Mouse (Mus musculus) midbrain, embryonic 16.5 days (tissue): Measurements from ENCODE around the gene Ttc7b. TPM values are rescaled to one million over a fixed set of nuclear protein-coding genes. Genes with fewer than 3 reads are reported as not detected.

Experiments used
- ATAC-seq: fragments of 200-750 bp; cut with Nextera tagmentation; 2 replicates; pipeline ENCODE4 v1.8.0; 2017; ENCODE audit warnings: moderate TSS enrichment
- H3K27ac ChIP-seq: fragments of 300-500 bp; sonication (generic); 2 replicates; pipeline ENCODE4 v1.5.1; 2014; ENCODE audit warnings: mild to moderate bottlenecking, low read length, mixed read lengths
- H3K27me3 ChIP-seq: fragments of 300-500 bp; sonication (generic); 2 replicates; pipeline ENCODE4 v1.6.1; 2014; ENCODE audit warnings: low read depth, low read length, mixed read lengths; ENCODE audit not compliant: control insufficient read depth, insufficient read depth
- H3K36me3 ChIP-seq: fragments of 300-500 bp; sonication (generic); 2 replicates; pipeline ENCODE4 v1.6.1; 2014; ENCODE audit warnings: mild to moderate bottlenecking, low read length, moderate library complexity, mixed read lengths; ENCODE audit not compliant: control insufficient read depth, insufficient read depth
- H3K4me1 ChIP-seq: fragments of 300-500 bp; sonication (generic); 2 replicates; pipeline ENCODE4 v1.6.1; 2014; ENCODE audit warnings: mild to moderate bottlenecking, low read length, mixed read lengths; ENCODE audit not compliant: control insufficient read depth, insufficient read depth
- H3K4me2 ChIP-seq: fragments of 300-500 bp; sonication (generic); 2 replicates; pipeline ENCODE4 v1.6.1; 2014; ENCODE audit warnings: mild to moderate bottlenecking, low read length, mixed read lengths
- H3K4me3 ChIP-seq: fragments of 300-500 bp; sonication (generic); 2 replicates; pipeline ENCODE4 v1.5.1; 2014; ENCODE audit warnings: low read depth, mild to moderate bottlenecking, low read length, moderate library complexity, mixed read lengths
- H3K9ac ChIP-seq: fragments of 300-500 bp; sonication (generic); 2 replicates; pipeline ENCODE4 v1.6.1; 2014; ENCODE audit warnings: low read depth, low read length, mixed read lengths
- H3K9me3 ChIP-seq: fragments of 300-500 bp; sonication (generic); replicated peaks from 2 replicates; pipeline ENCODE4 v1.6.1; 2014; ENCODE audit warnings: mild to moderate bottlenecking, low read length, mixed read lengths; ENCODE audit not compliant: control insufficient read depth, poor library complexity, severe bottlenecking
- WGBS: fragments of 180-500 bp; shearing (Covaris S2); extraction: QIAGEN DNeasy Blood & Tissue Kit; methylation state at CpG from one replicate; pipeline ENCODE4 v1.1.7; 2014; 5-methylcytosine and 5-hydroxymethylcytosine counted together
- polyA plus RNA-seq: library from polyadenylated mRNA; unstranded; fragments of >200 nt; fragmentation: Nextera tagmentation; extraction: Ambion mirVana; gene quantifications from 2 replicates; pipeline ENCODE4 v1.2.1, GENCODE M21; 2015

Gene Ttc7b
- polyA plus RNA-seq, 1 experiment from 2014 or later: 7.2 TPM

DNA sequence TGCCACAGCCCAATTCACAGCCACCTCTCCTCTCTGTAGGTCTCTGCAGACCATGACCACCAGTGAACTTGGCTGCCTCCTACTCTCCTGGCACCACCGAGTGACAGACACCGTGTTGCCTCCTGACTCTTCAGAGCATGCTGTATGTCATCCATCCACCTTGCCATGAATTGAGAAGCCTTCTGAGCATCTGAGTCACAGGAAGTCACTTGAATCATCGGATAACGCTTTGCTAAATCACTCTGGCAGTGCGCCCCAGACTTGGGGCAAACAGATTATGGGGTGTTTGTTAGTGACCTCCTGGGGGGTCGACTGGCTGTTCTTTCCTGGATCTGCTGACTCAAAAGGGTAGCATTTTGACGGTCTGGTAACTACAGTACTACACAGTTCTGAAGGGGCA lies 166.7 kb downstream of the Ttc7b start:
- no peaks in the 10 kb centered on the region for H3K4me1 ChIP-seq
- 75% methylated on average over 7 of the region's 7 CpGs for WGBS

DNA sequence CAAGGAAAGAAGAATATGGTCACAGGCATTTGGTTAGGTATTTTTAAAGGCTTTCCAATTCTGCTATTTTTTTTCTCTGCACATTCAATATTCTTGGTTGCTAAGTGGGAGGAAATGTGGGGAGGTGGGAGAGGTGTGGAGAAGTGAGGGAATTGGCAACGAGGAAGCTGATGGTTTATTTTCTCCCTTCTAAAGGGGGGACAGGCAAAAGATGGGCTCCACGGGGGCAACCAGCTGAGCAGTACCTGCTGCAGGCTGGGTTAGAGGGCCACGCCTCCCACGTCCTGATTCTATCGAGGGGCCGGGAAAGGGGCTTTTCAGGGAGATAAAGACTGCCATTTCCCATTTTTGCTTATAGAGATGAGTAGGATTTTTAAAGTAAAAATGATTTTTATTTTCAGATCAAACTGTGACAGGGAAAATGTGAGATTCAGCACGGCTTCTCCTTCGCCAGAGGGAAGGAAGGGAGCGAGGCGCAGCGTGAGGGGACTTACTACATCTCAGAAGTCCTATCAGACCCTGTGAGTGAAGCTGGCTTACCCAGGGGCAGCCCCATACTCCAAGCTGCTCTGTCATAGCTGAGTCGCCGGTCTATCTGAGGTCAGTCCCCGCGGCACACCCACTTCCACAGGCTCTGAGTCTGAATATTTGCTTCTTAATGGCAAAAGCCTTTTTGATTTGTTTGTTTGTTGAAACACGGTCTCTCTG lies 167.4 kb downstream of the Ttc7b start:
- no peak overlapping the region for H3K9ac ChIP-seq
- no peak overlapping the region for H3K4me2 ChIP-seq
- no peaks in the 10 kb centered on the region for H3K27me3 ChIP-seq
- 85% methylated on average over 16 of the region's 16 CpGs for WGBS
- no peaks in the 10 kb centered on the region for H3K9me3 ChIP-seq
- no peak for ATAC-seq
- no peak overlapping the region for H3K4me3 ChIP-seq
- H3K27ac ChIP-seq: no peak overlapping the region
- H3K4me1 ChIP-seq: no peaks in the 10 kb centered on the region
- H3K36me3 ChIP-seq: peaks cover 16% of the 10 kb centered on the region

More for the DNA sequence above, 166.7 kb downstream of the Ttc7b start:
- H3K9ac ChIP-seq: no peak overlapping the region
- peaks cover 16% of the 10 kb centered on the region for H3K36me3 ChIP-seq
- H3K27ac ChIP-seq: no peak overlapping the region
- H3K4me2 ChIP-seq: no peak overlapping the region
- no peaks in the 10 kb centered on the region for H3K27me3 ChIP-seq
- no peak for ATAC-seq
- no peak overlapping the region for H3K4me3 ChIP-seq
- H3K9me3 ChIP-seq: no peaks in the 10 kb centered on the region

DNA sequence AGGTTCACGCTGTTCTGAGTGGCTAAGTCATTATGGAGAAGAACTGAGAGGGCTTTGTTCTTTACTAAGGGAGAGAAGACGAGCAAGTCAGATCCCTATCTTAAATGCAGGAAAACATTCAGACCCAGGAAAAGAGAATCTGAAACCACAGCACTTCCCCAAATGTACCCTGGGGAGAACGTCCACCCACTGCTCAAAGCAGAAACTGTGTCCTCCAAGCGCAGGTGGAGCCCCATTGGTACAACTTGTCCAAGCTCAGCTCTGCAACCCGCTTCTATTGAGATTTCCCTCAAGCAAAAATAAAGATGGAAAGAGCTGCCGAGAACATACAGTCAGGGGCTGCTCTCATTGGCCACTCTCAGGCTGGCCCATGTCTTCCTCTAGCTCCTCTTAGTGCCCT lies 168.5 kb downstream of the Ttc7b start:
- Histone ChIP-seq H3K4me2 (no peak overlapping the region), H3K4me1 (no peaks in the 10 kb centered on the region), H3K9me3 (no peaks in the 10 kb centered on the region), H3K27me3 (no peaks in the 10 kb centered on the region), H3K9ac (no peak overlapping the region), H3K36me3 (peaks cover 8% of the 10 kb centered on the region), H3K27ac (no peak overlapping the region), H3K4me3 (no peak overlapping the region)
- no peak for ATAC-seq
- 86% methylated on average over 6 of the region's 6 CpGs for WGBS

DNA sequence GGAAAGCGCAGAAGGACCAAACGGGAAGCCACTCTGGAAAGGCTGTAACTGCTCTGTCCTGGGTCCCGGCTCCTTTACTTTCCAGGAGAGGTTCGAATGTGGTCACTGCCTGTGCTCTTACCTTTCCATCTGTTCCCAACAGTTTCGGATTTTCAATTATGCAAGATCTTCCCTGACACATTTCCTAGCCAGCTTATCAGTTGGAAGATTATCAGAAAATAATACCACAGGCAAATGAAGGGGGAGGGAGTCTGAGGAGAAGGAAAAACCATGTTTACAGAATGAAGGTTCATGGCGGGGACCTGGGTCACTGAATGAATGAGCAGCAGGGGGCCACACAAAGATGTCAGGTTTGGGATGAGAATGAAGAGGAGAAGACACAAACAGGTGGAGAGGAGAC lies 177.1 kb downstream of the Ttc7b start:
- Histone ChIP-seq H3K4me3 (no peak overlapping the region), H3K9me3 (no peaks in the 10 kb centered on the region), H3K27me3 (no peaks in the 10 kb centered on the region), H3K4me2 (no peak overlapping the region), H3K4me1 (no peaks in the 10 kb centered on the region), H3K36me3 (peaks cover 3% of the 10 kb centered on the region; the same call in 1 of the 2 replicates), H3K9ac (no peak overlapping the region), H3K27ac (no peak overlapping the region)
- no peak for ATAC-seq
- WGBS: 73% methylated on average over 6 of the region's 6 CpGs

DNA sequence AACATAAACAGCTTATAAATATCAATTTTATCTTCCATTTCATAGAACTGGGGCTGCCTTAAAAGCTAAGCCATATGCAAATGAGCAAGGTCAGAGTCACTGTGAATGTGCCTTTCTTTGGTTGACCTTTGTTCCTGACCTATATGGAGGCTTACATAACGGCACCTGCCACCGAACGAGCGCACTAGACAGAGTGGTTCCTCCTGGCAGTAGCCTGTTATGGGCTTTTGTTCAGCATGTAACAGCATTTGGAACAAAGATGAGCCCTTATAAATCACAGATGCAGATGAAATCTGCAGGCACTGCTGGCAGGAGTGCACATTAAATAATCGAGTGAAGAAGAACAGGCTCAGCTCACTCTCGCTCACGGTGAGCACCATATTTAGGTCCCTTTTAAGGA lies 179.0 kb downstream of the Ttc7b start:
- Histone ChIP-seq H3K9me3 (no peaks in the 10 kb centered on the region), H3K36me3 (peaks cover 3% of the 10 kb centered on the region; the same call in 1 of the 2 replicates), H3K9ac (no peak overlapping the region), H3K4me3 (no peak overlapping the region), H3K4me2 (no peak overlapping the region), H3K27me3 (no peaks in the 10 kb centered on the region), H3K4me1 (peaks cover 5% of the 10 kb centered on the region), H3K27ac (no peak overlapping the region)
- WGBS: 44% methylated on average over 7 of the region's 7 CpGs
- ATAC-seq: no peak

DNA sequence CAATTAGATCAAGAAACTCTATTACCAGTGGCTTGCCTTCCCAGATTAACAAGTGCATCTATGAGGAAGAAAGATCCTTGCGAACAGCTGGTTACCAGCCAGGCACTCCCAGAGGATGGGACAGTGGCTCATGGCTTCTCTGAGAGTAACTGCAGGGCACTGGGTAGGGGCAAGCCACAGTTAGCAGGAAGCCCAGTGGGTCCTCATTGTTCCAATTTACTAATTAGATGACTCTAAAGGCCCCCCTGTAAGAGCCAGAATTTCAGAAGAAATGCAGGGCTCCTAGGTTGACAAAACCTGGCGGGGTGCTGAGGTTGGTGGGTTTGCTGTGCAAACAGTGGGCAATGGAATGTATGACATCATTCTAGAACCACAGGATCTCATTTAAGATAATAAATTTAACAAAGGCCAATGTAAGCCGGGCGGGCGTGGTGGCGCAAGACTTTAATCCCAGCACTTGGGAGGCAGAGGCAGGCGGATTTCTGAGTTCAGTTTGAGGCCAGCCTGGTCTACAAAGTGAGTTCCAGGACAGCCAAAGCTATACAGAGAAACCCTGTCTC lies 179.6 kb downstream of the Ttc7b start:
- H3K9ac ChIP-seq: no peak overlapping the region
- H3K27me3 ChIP-seq: no peaks in the 10 kb centered on the region
- H3K9me3 ChIP-seq: no peaks in the 10 kb centered on the region
- 83% methylated on average over 7 of the region's 7 CpGs for WGBS
- H3K27ac ChIP-seq: no peak overlapping the region
- H3K4me2 ChIP-seq: no peak overlapping the region
- H3K36me3 ChIP-seq: peaks cover 3% of the 10 kb centered on the region; the same call in 1 of the 2 replicates
- peaks cover 5% of the 10 kb centered on the region for H3K4me1 ChIP-seq
- ATAC-seq: no peak
- H3K4me3 ChIP-seq: no peak overlapping the region

DNA sequence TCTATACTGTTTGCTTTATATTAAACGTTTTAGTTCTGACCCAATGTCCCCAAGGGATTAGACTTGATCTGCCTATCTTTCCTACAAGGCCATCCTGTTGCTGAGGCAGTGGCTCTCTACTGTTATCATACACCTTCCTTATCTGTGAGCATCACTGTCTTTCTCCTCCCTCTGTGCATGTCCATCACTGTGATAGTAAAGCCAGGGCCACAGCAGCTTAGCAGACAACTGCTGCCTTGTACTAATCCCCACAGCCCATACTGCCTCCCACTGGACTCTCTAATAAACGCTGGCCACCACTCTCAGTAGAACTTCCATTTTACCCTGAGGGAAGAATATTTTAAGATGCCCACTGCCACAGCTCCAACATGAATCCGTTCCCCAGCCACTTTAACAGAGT lies 182.6 kb downstream of the Ttc7b start:
- Histone ChIP-seq H3K4me3 (no peak overlapping the region), H3K9ac (no peak overlapping the region), H3K4me2 (no peak overlapping the region), H3K4me1 (peaks cover 5% of the 10 kb centered on the region), H3K36me3 (no peaks in the 10 kb centered on the region), H3K27ac (peak overlapping the region; percentile 14; the same call in 1 of the 2 replicates), H3K9me3 (no peaks in the 10 kb centered on the region), H3K27me3 (no peaks in the 10 kb centered on the region)
- 37% methylated on average over 3 of the region's 3 CpGs for WGBS
- peak; percentile 87 for ATAC-seq

DNA sequence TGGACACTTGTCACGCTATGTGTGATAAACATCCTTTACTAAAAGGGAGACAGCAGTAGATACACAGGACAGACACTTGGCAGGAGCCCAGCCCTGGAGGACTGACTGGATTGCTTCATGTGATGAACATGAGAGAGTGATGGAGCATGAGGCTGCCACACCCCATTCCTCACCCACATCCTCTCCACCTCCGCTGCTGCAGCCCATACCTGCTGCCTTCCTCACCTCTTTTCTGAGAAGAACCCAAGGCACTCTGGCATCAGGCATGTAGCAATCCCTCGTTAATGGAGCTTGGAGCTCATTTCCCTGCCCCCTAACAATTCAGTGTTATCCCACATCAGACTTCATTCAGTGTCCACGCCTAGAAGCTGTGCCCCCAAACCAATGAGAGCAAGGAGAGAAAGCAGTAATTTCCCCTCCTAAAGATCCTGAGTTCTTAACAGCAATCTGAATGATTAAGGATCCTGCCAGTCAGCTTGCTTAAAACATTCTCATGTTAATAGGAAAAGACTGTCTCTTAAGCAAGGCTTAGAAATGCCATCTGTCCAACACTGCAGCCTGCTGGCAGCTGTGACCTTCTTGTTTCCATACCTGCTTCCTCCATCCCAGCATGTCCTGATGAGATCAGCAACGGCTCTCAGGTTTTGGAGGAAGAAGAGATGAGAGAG lies 183.1 kb downstream of the Ttc7b start:
- no peak overlapping the region for H3K4me3 ChIP-seq
- no peak overlapping the region for H3K4me2 ChIP-seq
- peak; percentile 81; the same call in 1 of the 2 replicates for ATAC-seq
- 0 out of 2 replicates have a peak overlapping the region, but pooled peaks have one; percentile 20 for H3K9ac ChIP-seq
- H3K9me3 ChIP-seq: no peaks in the 10 kb centered on the region
- no peaks in the 10 kb centered on the region for H3K27me3 ChIP-seq
- H3K36me3 ChIP-seq: no peaks in the 10 kb centered on the region
- peak overlapping the region; percentile 19; the same call in 1 of the 2 replicates for H3K27ac ChIP-seq
- 36% methylated on average over 5 of the region's 5 CpGs for WGBS
- peaks cover 5% of the 10 kb centered on the region for H3K4me1 ChIP-seq

DNA sequence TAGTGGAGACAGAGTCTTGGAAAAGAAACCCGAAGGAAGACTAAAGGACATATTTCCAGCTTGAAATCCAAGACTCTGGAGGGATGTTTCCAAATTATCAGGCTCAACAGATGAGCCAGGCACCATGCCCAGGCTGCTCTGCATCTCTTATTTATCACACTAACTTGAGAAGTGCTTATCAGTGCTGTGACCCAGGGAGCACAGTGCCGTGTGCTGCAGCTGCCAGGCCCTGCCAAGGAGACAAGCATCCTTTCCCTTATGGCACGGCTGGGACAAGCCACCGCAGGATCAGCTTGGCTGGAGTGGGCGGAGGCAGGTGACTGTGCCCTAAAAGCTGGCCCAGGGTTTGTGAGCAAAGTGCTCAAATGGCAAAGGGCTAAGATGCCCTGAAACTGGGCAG lies 184.4 kb downstream of the Ttc7b start:
- H3K36me3 ChIP-seq: no peaks in the 10 kb centered on the region
- no peak overlapping the region for H3K27ac ChIP-seq
- no peaks in the 10 kb centered on the region for H3K9me3 ChIP-seq
- H3K4me1 ChIP-seq: peaks cover 5% of the 10 kb centered on the region
- no peak overlapping the region for H3K4me3 ChIP-seq
- 64% methylated on average over 5 of the region's 5 CpGs for WGBS
- ATAC-seq: no peak; the same call in 1 of the 2 replicates
- H3K9ac ChIP-seq: no peak overlapping the region
- no peak overlapping the region for H3K4me2 ChIP-seq
- H3K27me3 ChIP-seq: no peaks in the 10 kb centered on the region
